Mouse (Mus musculus) embryonic facial prominence, embryonic 12.5 days (tissue): ENCODE measurements around the gene Synpo2. TPM values are rescaled to one million over a fixed set of nuclear protein-coding genes. Genes with fewer than 3 reads are reported as not detected.
A peak's percentile ranks its signal among the peaks of the same experiment; 100 is the strongest.

ENCODE experiments used
- ATAC-seq: fragments of 200-750 bp; cut with Nextera tagmentation; 2 replicates; pipeline ENCODE4 v1.8.0; 2017; ENCODE audit not compliant: insufficient number of reproducible peaks, insufficient read depth, low FRiP score, low TSS enrichment
- H3K27ac ChIP-seq: fragments of 300-500 bp; sonication (generic); 2 replicates; pipeline ENCODE4 v1.5.1; 2016; ENCODE audit warnings: mild to moderate bottlenecking
- H3K27me3 ChIP-seq: fragments of 300-500 bp; sonication (generic); 2 replicates; pipeline ENCODE4 v1.6.1; 2016; ENCODE audit warnings: mild to moderate bottlenecking, moderate library complexity
- H3K36me3 ChIP-seq: fragments of 300-500 bp; sonication (generic); 2 replicates; pipeline ENCODE4 v1.6.1; 2016; ENCODE audit warnings: mild to moderate bottlenecking
- H3K4me1 ChIP-seq: fragments of 300-500 bp; sonication (generic); 2 replicates; pipeline ENCODE4 v1.6.1; 2016
- H3K4me2 ChIP-seq: fragments of 300-500 bp; sonication (generic); replicated peaks from 2 replicates; pipeline ENCODE4 v1.6.1; 2016; ENCODE audit warnings: mild to moderate bottlenecking, moderate library complexity
- H3K4me3 ChIP-seq: fragments of 300-500 bp; sonication (generic); 2 replicates; pipeline ENCODE4 v1.5.1; 2016; ENCODE audit warnings: mild to moderate bottlenecking
- H3K9ac ChIP-seq: fragments of 300-500 bp; sonication (generic); 2 replicates; pipeline ENCODE4 v1.6.1; 2016; ENCODE audit warnings: mild to moderate bottlenecking, moderate library complexity
- H3K9me3 ChIP-seq: fragments of 300-500 bp; sonication (generic); 2 replicates; pipeline ENCODE4 v1.6.1; 2016; ENCODE audit warnings: mild to moderate bottlenecking, moderate library complexity
- WGBS: fragments of 180-500 bp; shearing (Covaris S2); methylation state at CpG from one replicate; pipeline ENCODE4 v1.1.7; 2016; 5-methylcytosine and 5-hydroxymethylcytosine counted together
- polyA plus RNA-seq: library from polyadenylated mRNA; unstranded; fragments of >200 nt; fragmentation: Nextera tagmentation; extraction: Ambion mirVana; gene quantifications from 2 replicates; pipeline ENCODE4 v1.2.1, GENCODE M21; 2016

The Synpo2 gene
- 8.5 and 8.6 TPM in 2 replicates for polyA plus RNA-seq

GRCm38 (mm10) chr3:123235921-123236320, at the start of gene Synpo2:
TSS of gene Synpo2 (minus strand) at chr3:123236149.
- Histone ChIP-seq H3K36me3 (no peaks in the 10 kb centered on the region), H3K27ac (0 out of 2 replicates have a peak within 1 kb of the TSS, but pooled peaks have one; percentile 30), H3K4me1 (peaks cover 15% of the 10 kb centered on the region), H3K27me3 (peaks cover 4% of the 10 kb centered on the region; the same call in 1 of the 2 replicates), H3K4me3 (peak within 1 kb of the TSS; percentile 53), H3K9ac (peak within 1 kb of the TSS; percentile 62), H3K4me2 (peak within 1 kb of the TSS; percentile 74), H3K9me3 (no peaks in the 10 kb centered on the region)
- peak; percentile 65; the same call in 1 of the 2 replicates for ATAC-seq
- WGBS: under 1% methylated on average over 20 of the region's 20 CpGs

GRCm38 (mm10) chr3:123285649-123286048, 49.7 kb upstream of the Synpo2 start:
- peaks cover 17% of the 10 kb centered on the region for H3K36me3 ChIP-seq
- no peak overlapping the region for H3K9ac ChIP-seq
- ATAC-seq: no peak
- H3K4me2 ChIP-seq: no peak overlapping the region
- no peak overlapping the region for H3K27ac ChIP-seq
- H3K9me3 ChIP-seq: no peaks in the 10 kb centered on the region
- H3K4me3 ChIP-seq: no peak overlapping the region
- H3K27me3 ChIP-seq: no peaks in the 10 kb centered on the region
- H3K4me1 ChIP-seq: peaks cover 3% of the 10 kb centered on the region; the same call in 1 of the 2 replicates

DNA sequence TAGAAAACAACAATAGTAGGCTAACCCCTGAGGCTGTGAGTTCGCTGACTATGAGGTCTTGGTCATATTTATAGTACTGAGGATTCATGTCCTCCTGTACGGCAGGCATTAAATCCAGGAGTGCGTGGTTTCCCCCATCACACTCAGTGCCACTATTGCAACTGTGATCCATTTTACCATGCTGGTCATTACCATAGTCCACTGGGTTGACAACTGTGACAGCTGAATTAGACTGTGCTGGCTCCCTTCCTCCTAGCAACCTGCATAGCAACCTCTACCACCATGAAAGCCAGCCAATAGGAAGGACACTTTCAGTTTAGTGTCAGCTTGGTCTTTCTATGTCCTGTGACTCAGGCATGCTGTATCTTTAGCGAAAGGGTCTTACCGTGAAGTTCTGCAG, 48.3 kb upstream of the Synpo2 start:
- no peak for ATAC-seq
- peaks cover 1% of the 10 kb centered on the region; the same call in 1 of the 2 replicates for H3K4me1 ChIP-seq
- no peak overlapping the region for H3K4me2 ChIP-seq
- H3K36me3 ChIP-seq: peaks cover 23% of the 10 kb centered on the region
- H3K27me3 ChIP-seq: no peaks in the 10 kb centered on the region
- no peaks in the 10 kb centered on the region for H3K9me3 ChIP-seq
- H3K27ac ChIP-seq: no peak overlapping the region
- no peak overlapping the region for H3K9ac ChIP-seq
- 95% methylated on average over 5 of the region's 5 CpGs for WGBS
- no peak overlapping the region for H3K4me3 ChIP-seq

GRCm38 (mm10) chr3:123282866-123283615, 47.1 kb upstream of the Synpo2 start:
- Histone ChIP-seq H3K9me3 (no peaks in the 10 kb centered on the region), H3K27me3 (no peaks in the 10 kb centered on the region), H3K4me1 (no peaks in the 10 kb centered on the region), H3K4me3 (no peak overlapping the region), H3K36me3 (peaks cover 27% of the 10 kb centered on the region), H3K4me2 (no peak overlapping the region), H3K9ac (no peak overlapping the region), H3K27ac (no peak overlapping the region)
- WGBS: 79% methylated on average over 12 of the region's 12 CpGs
- no peak for ATAC-seq

GRCm38 (mm10) chr3:123267741-123268201, 31.8 kb upstream of the Synpo2 start:
- no peaks in the 10 kb centered on the region for H3K27me3 ChIP-seq
- no peaks in the 10 kb centered on the region for H3K4me1 ChIP-seq
- H3K9ac ChIP-seq: peak overlapping the region; percentile 72
- peak overlapping the region; percentile 77 for H3K4me3 ChIP-seq
- ATAC-seq: peak; percentile 43; the same call in 1 of the 2 replicates
- WGBS: under 1% methylated on average over 25 of the region's 25 CpGs
- peak overlapping the region; percentile 68 for H3K4me2 ChIP-seq
- H3K9me3 ChIP-seq: no peaks in the 10 kb centered on the region; the same call in 1 of the 2 replicates
- H3K27ac ChIP-seq: peak overlapping the region; percentile 32; the same call in 1 of the 2 replicates
- peaks cover 7% of the 10 kb centered on the region for H3K36me3 ChIP-seq

- peak within 1 kb of the TSS; percentile 77 for H3K4me3 ChIP-seq
- peak within 1 kb of the TSS; percentile 68 for H3K4me2 ChIP-seq
- no peaks in the 10 kb centered on the region for H3K4me1 ChIP-seq
- peak within 1 kb of the TSS; percentile 72 for H3K9ac ChIP-seq
- no peaks in the 10 kb centered on the region; the same call in 1 of the 2 replicates for H3K9me3 ChIP-seq
- H3K27me3 ChIP-seq: no peaks in the 10 kb centered on the region
- H3K27ac ChIP-seq: peak within 1 kb of the TSS; percentile 32; the same call in 1 of the 2 replicates
- peak; percentile 91 for ATAC-seq
- 3% methylated on average over 68 of the region's 68 CpGs for WGBS
- peaks cover 6% of the 10 kb centered on the region for H3K36me3 ChIP-seq
Measured at GRCm38 (mm10) chr3:123266753-123267651, 31.1 kb upstream of the Synpo2 start, which contains the start of gene Sec24d. TSS of gene Sec24d (plus strand) at chr3:123267455.

DNA sequence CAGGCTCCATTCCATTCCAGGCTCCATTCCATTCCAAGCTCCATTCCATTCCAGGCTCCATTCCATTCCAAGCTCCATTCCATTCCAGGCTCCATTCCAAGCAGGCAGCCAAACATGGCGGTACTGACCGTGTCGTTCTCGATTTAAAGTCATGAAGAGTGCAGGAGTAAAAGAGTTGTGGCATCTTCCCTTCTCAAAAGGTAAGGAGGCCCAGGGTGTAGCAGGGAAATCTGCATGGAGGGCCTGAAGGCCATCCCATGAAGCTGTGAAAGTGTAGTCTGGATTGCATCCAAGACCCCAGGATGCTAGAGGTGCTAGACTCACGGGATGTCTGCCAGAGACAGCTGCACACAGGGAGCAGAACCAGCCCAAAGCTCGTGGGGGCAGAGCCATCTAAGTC, 28.8 kb upstream of the Synpo2 start:
- H3K9me3 ChIP-seq: no peaks in the 10 kb centered on the region; the same call in 1 of the 2 replicates
- peak overlapping the region; percentile 12; the same call in 1 of the 2 replicates for H3K4me2 ChIP-seq
- 66% methylated on average over 6 of the region's 6 CpGs for WGBS
- H3K4me1 ChIP-seq: no peaks in the 10 kb centered on the region
- no peak overlapping the region for H3K27ac ChIP-seq
- no peaks in the 10 kb centered on the region for H3K27me3 ChIP-seq
- H3K9ac ChIP-seq: no peak overlapping the region
- no peaks in the 10 kb centered on the region for H3K36me3 ChIP-seq
- no peak for ATAC-seq
- H3K4me3 ChIP-seq: peak overlapping the region; percentile 17

DNA sequence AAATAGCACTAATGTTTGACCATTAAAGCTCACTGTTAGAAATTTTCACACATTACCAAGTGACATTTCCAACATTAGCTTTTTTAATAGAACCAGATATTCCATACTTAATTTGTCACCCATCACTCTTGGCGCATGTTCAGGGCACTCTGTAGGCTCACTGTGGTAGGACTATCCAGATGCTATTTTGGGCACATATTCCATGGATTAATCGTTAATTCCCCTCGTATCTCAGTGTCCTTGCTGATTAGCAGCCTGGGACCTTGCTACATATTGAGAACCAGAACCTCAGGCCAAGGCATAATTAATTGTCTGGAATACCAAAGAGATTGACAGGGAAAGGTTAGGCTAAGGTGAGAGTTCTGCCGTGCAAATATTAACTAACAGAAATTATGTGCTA, 22.8 kb upstream of the Synpo2 start:
- H3K4me2 ChIP-seq: no peak overlapping the region
- 73% methylated on average over 4 of the region's 4 CpGs for WGBS
- H3K4me3 ChIP-seq: no peak overlapping the region
- ATAC-seq: no peak
- no peaks in the 10 kb centered on the region for H3K4me1 ChIP-seq
- no peak overlapping the region for H3K9ac ChIP-seq
- no peaks in the 10 kb centered on the region; the same call in 1 of the 2 replicates for H3K9me3 ChIP-seq
- H3K27me3 ChIP-seq: no peaks in the 10 kb centered on the region
- no peaks in the 10 kb centered on the region for H3K36me3 ChIP-seq
- H3K27ac ChIP-seq: no peak overlapping the region

- Histone ChIP-seq H3K36me3 (no peaks in the 10 kb centered on the region), H3K27ac (no peak overlapping the region), H3K4me1 (no peaks in the 10 kb centered on the region), H3K4me3 (no peak overlapping the region), H3K9me3 (no peaks in the 10 kb centered on the region), H3K9ac (no peak overlapping the region), H3K27me3 (no peaks in the 10 kb centered on the region), H3K4me2 (no peak overlapping the region)
- ATAC-seq: no peak
- 80% methylated on average over 11 of the region's 11 CpGs for WGBS
Measured at GRCm38 (mm10) chr3:123256181-123257101, 20.5 kb upstream of the Synpo2 start.

- Histone ChIP-seq H3K9me3 (no peaks in the 10 kb centered on the region), H3K36me3 (no peaks in the 10 kb centered on the region), H3K27ac (no peak overlapping the region), H3K9ac (no peak overlapping the region), H3K4me2 (no peak overlapping the region), H3K27me3 (no peaks in the 10 kb centered on the region), H3K4me1 (peaks cover 13% of the 10 kb centered on the region), H3K4me3 (no peak overlapping the region)
- 23% methylated on average over 4 of the region's 4 CpGs for WGBS
- no peak for ATAC-seq
Measured at GRCm38 (mm10) chr3:123245646-123246045, 9.7 kb upstream of the Synpo2 start.
